Mouse (Mus musculus) heart, adult 8-10 months (tissue): ENCODE measurements around the gene Atp10a. TPM values are rescaled to one million over a fixed set of nuclear protein-coding genes. Genes with fewer than 3 reads are reported as not detected.
A peak's percentile ranks its signal among the peaks of the same experiment; 100 is the strongest.

Experiments
- DNase-seq: peaks from one replicate; pipeline ENCODE4 v3.0.0; 2022; ENCODE audit warnings: low spot score
- total RNA-seq, 4 experiments: library from RNA; stranded (reverse); gene quantifications; 2 replicates each; pipeline ENCODE4 v1.2.4; 2022

The Atp10a gene
- total RNA-seq, 4 experiments from 2014 or later, result 0.92 to 2.6 (median 1.3) TPM

GRCm38 (mm10) chr7:58690069-58690923, 34.3 kb downstream of the Atp10a start:
- no peak for DNase-seq

GRCm38 (mm10) chr7:58690997-58691596, 35.1 kb downstream of the Atp10a start:
- no peak for DNase-seq

- DNase-seq, result no peak
These were observed 36.7 kb downstream of the Atp10a start for GRCm38 (mm10) chr7:58692704-58693103.

- no peak for DNase-seq
These were observed 37.4 kb downstream of the Atp10a start for GRCm38 (mm10) chr7:58693342-58693741.

GRCm38 (mm10) chr7:58695661-58696060, 39.7 kb downstream of the Atp10a start:
- no peak for DNase-seq

GRCm38 (mm10) chr7:58697092-58697491, 41.1 kb downstream of the Atp10a start:
- DNase-seq, result no peak

- DNase-seq, result no peak
These were observed 42.9 kb downstream of the Atp10a start for GRCm38 (mm10) chr7:58698738-58699442.

GRCm38 (mm10) chr7:58701311-58701710, 45.3 kb downstream of the Atp10a start:
- DNase-seq, result no peak

- no peak for DNase-seq
These were observed 49.2 kb downstream of the Atp10a start for GRCm38 (mm10) chr7:58705158-58705557.

GRCm38 (mm10) chr7:58709306-58709705, 53.3 kb downstream of the Atp10a start:
- DNase-seq, result no peak

GRCm38 (mm10) chr7:58710312-58710711, 54.3 kb downstream of the Atp10a start:
- DNase-seq, result no peak

GRCm38 (mm10) chr7:58711811-58712210, 55.8 kb downstream of the Atp10a start:
- DNase-seq, result no peak

- DNase-seq, result no peak
These were observed 59.7 kb downstream of the Atp10a start for GRCm38 (mm10) chr7:58715576-58716144.

GRCm38 (mm10) chr7:58716626-58717025, 60.7 kb downstream of the Atp10a start:
- DNase-seq, result no peak

GRCm38 (mm10) chr7:58718556-58718955, 62.6 kb downstream of the Atp10a start:
- DNase-seq, result peak; percentile 31

GRCm38 (mm10) chr7:58719218-58719938, 63.4 kb downstream of the Atp10a start:
- DNase-seq, result no peak

- DNase-seq, result no peak
These were observed 66.3 kb downstream of the Atp10a start for GRCm38 (mm10) chr7:58722250-58722649.

GRCm38 (mm10) chr7:58730201-58730600, 74.2 kb downstream of the Atp10a start:
- no peak for DNase-seq

- DNase-seq, result no peak
These were observed 74.9 kb downstream of the Atp10a start for GRCm38 (mm10) chr7:58730831-58731230.

GRCm38 (mm10) chr7:58732406-58732805, 76.4 kb downstream of the Atp10a start:
- no peak for DNase-seq

GRCm38 (mm10) chr7:58733490-58733901, 77.5 kb downstream of the Atp10a start:
- DNase-seq, result no peak
